In the genomic region with DNA sequence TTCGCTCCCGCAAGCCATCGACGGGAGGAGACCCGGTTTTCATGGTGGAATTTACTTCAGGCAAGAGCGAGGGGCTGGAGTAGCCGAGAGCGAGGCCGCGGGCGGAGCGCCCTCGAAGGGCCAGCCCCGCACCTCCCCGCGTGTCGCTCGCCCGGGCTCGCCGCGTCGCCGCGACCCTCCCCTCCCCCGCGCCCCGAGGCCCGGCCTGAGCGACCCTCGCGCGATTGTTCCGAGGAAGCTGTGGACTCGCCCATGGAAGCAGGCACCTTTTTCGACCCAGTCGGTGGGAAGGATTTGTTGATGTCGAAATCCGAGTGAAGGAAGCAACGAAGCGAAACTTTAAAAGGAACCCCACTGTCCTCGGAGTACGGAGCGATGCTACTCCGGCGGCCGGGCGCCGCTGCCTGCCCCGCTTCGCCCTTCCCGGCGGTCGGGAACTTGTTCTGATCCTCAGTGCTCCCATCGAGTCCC, we compare ENCODE assay signal across 8 mouse cellular contexts. TPM values are rescaled to one million over a fixed set of nuclear protein-coding genes. Genes with fewer than 3 reads are reported as not detected.
DNase-seq lines count a peak whose midpoint lies in the region; ATAC-seq and TF ChIP-seq lines count a peak whose summit lies in the region.

No protein-coding gene starts in this region.

- under 1% methylated on average over 55 of the region's 55 CpGs for WGBS in embryonic facial prominence, embryonic 10.5 days
- WGBS in kidney, embryonic 15.5 days = under 1% methylated on average over 54 of the region's 55 CpGs
- under 1% methylated on average over 55 of the region's 55 CpGs for WGBS in lung, adult 2 months

- peak overlapping the region; percentile 88 for H3K4me3 ChIP-seq in embryonic facial prominence, embryonic 10.5 days
- peak overlapping the region; percentile 88 for H3K4me3 ChIP-seq in kidney, embryonic 15.5 days (replicated peaks)
- peak overlapping the region; percentile 94 for H3K4me3 ChIP-seq in lung, adult 2 months (replicated peaks; ENCODE audit: extremely low read depth, low read depth, low read length)

- no peaks in the 10 kb centered on the region for H3K27me3 ChIP-seq in embryonic facial prominence, embryonic 10.5 days (replicated peaks; ENCODE audit: low read depth, poor library complexity, severe bottlenecking)
- H3K27me3 ChIP-seq in kidney, embryonic 15.5 days = no peaks in the 10 kb centered on the region

- no peak for TF ChIP-seq CTCF in lung, adult 2 months (IDR thresholded peaks at IDR 0.05; ENCODE audit: insufficient read depth, low read length)

- H3K9me3 ChIP-seq in embryonic facial prominence, embryonic 10.5 days = no peaks in the 10 kb centered on the region
- no peaks in the 10 kb centered on the region for H3K9me3 ChIP-seq in kidney, embryonic 15.5 days (replicated peaks)

- H3K9ac ChIP-seq in kidney, embryonic 15.5 days = peak overlapping the region; percentile 92

- H3K27ac ChIP-seq in embryonic facial prominence, embryonic 10.5 days (replicated peaks) = peak overlapping the region; percentile 100
- peak overlapping the region; percentile 99 for H3K27ac ChIP-seq in kidney, embryonic 15.5 days

- peak; percentile 51; the same call in 1 of the 2 replicates for TF ChIP-seq POLR2A in lung, adult 2 months (IDR thresholded peaks at IDR 0.05; ENCODE audit: borderline replicate concordance, extremely low read depth, low read depth, low read length)

- peak; percentile 61 for DNase-seq in CD4-positive, CD25-positive, alpha-beta regulatory T cell, adult 2 months (ENCODE audit: low read depth, low spot score)
- peak; percentile 57 for DNase-seq in ZHBTc4 (ENCODE audit: low read depth, low spot score)
- peak; percentile 78 for DNase-seq in embryonic facial prominence, embryonic 10.5 days (ENCODE audit: low spot score)
- DNase-seq in heart, adult 9 months (ENCODE audit: low spot score in 2 of 2) = peak; percentile 54 to 59
- DNase-seq in lung, adult 2 months = peak; percentile 73

- ATAC-seq in kidney, embryonic 15.5 days (replicated peaks; ENCODE audit: low FRiP score) = peak; percentile 73
- ATAC-seq in neutrophil, adult 5-6 weeks (ENCODE audit: extremely low read depth, insufficient number of reproducible peaks, low FRiP score, poor library complexity, severe bottlenecking) = peak; percentile 31; the same call in 1 of the 2 replicates
- no peak for ATAC-seq in megakaryocyte-erythroid progenitor cell, adult 5-6 weeks (replicated peaks; ENCODE audit: low FRiP score, low TSS enrichment, poor library complexity, severe bottlenecking)

- peaks cover 37% of the 10 kb centered on the region for H3K4me1 ChIP-seq in embryonic facial prominence, embryonic 10.5 days
- peaks cover 18% of the 10 kb centered on the region for H3K4me1 ChIP-seq in kidney, embryonic 15.5 days
- peaks cover 10% of the 10 kb centered on the region for H3K4me1 ChIP-seq in lung, adult 2 months (ENCODE audit: control insufficient read depth, insufficient read depth, low read length)

- H3K36me3 ChIP-seq in embryonic facial prominence, embryonic 10.5 days (replicated peaks) = peaks cover 11% of the 10 kb centered on the region
- H3K36me3 ChIP-seq in kidney, embryonic 15.5 days = no peaks in the 10 kb centered on the region

- peak overlapping the region; percentile 79 for H3K4me2 ChIP-seq in kidney, embryonic 15.5 days

RNA-seq across cellular contexts. Expression of gene Bmpr2, which starts 0.6 kb away (rescaled TPM):
- polyA plus RNA-seq in embryonic facial prominence, embryonic 10.5 days (2016; fragmentation: Nextera tagmentation; extraction: Ambion mirVana) = 6.4 and 7.1 TPM in 2 replicates
- 8.1 and 8.3 TPM in 2 replicates for polyA plus RNA-seq in kidney, embryonic 15.5 days (2015; fragmentation: Nextera tagmentation; extraction: Ambion mirVana)
- polyA plus RNA-seq in lung, adult 2 months (2012; rRNA removed) = 41.0 and 55.7 TPM in 2 replicates
- total RNA-seq in neutrophil, adult 5-6 weeks (2017) = 12.5 TPM in 2 replicates
- total RNA-seq in megakaryocyte-erythroid progenitor cell, adult 5-6 weeks (2014; fragmentation: Nextera tagmentation) = 4.3 and 5.9 TPM in 2 replicates
- 8.4 and 9.7 TPM in 2 replicates for total RNA-seq in megakaryocyte-erythroid progenitor cell, adult 5-6 weeks (2017)
